Mouse (Mus musculus): ENCODE measurements around the gene Palld. TPM values are rescaled to one million over a fixed set of nuclear protein-coding genes. Genes with fewer than 3 reads are reported as not detected.

Gene Palld
- total and polyA plus RNA-seq, 3 experiments, result 0.87 to 7.1 (median 2.6) TPM

DNA sequence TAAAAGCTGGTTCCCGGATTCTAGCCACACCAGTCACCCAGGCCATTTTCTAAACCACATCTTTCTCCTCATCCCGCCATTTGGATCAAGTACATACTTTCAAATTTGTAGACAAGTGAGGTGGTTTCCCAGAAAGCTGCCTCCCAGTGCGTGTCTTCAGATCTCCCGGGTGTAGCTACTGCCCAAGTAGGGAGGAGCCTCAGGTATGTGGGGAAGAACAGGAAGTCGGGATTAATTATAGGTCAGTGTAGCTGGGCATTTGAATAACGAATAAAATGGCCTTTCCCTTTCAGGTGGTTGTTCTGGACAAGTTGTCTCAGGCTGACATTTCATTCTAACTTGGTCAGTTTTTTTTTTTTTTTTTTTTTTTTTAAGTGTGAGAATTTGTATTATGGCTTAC, 170.3 kb downstream of the Palld start:
- Histone ChIP-seq H3K79me2 (replicated peaks; ENCODE audit: control insufficient read depth, extremely low read depth, insufficient read depth, poor library complexity, severe bottlenecking) (no peaks in the 10 kb centered on the region), H3K36me3 (replicated peaks in 1 of 2; ENCODE audit: control insufficient read depth in 1 of 2, insufficient read depth in 1 of 2, low read length in 1 of 2) (no peaks in the 10 kb centered on the region), H3K9me3 (replicated peaks; ENCODE audit: low read length) (no peaks in the 10 kb centered on the region), H3K4me1 (ENCODE audit: control insufficient read depth in 1 of 2, insufficient read depth in 2 of 2) (peaks cover 0 to 4% of the 10 kb centered on the region in 2 experiments; a peak in 3 of 4 replicates), H3K4me2 (ENCODE audit: insufficient read depth, low read depth, poor library complexity, severe bottlenecking) (no peak overlapping the region), H3K27ac (ENCODE audit: insufficient read depth, low read depth) (no peak overlapping the region), H3K4me3 (replicated peaks in 1 of 3; ENCODE audit: low read depth in 2 of 3, low read length in 2 of 3, poor library complexity in 1 of 3) (no peak overlapping the region), H3K27me3 (replicated peaks) (no peaks in the 10 kb centered on the region), H3K9ac (ENCODE audit: insufficient read depth, low read depth) (no peak overlapping the region)
- no peak for DNase-seq (ENCODE audit: extremely low read depth)
- TF ChIP-seq GABPA (IDR thresholded peaks at IDR 0.05; ENCODE audit: insufficient replicate concordance, low read depth, low read length), result no peak
- TF ChIP-seq POLR2A (IDR thresholded peaks at IDR 0.05; ENCODE audit: low read depth, low read length), result no peak
- TF ChIP-seq CHD2 (IDR thresholded peaks at IDR 0.05; ENCODE audit: low read length), result no peak
- no peak for TF ChIP-seq BHLHE40 (IDR thresholded peaks at IDR 0.05; ENCODE audit: low read depth, low read length)
- TF ChIP-seq POLR2AphosphoS2 (IDR thresholded peaks at IDR 0.05; ENCODE audit: low read depth, low read length), result no peak
- no peak for TF ChIP-seq MYC (IDR thresholded peaks at IDR 0.05; ENCODE audit: low read depth, low read length)
- no peak for TF ChIP-seq ETS1 (conservative IDR thresholded peaks at IDR 0.05; ENCODE audit: low read depth, low read length)
- no peak for TF ChIP-seq USF2 (conservative IDR thresholded peaks at IDR 0.05; ENCODE audit: low read depth, low read length)
- no peak for TF ChIP-seq NELFE (IDR thresholded peaks at IDR 0.05; ENCODE audit: low read depth, low read length)
- dilution Hi-C loops (cut with MboI; ENCODE audit: extremely low pct_ligation_motif_present, extremely low pct_unique_long_range_greater_than_20kb, low sequenced_read_pairs) (no loop called here), in situ Hi-C loops (cut with MboI; ENCODE audit: low pct_ligation_motif_present, low pct_unique_long_range_greater_than_20kb, low sequenced_read_pairs) (no loop called here)

GRCm38 (mm10) chr8:61731306-61732088, 171.0 kb downstream of the Palld start:
- no peak for DNase-seq (ENCODE audit: extremely low read depth)
- no peaks in the 10 kb centered on the region for H3K79me2 ChIP-seq (replicated peaks; ENCODE audit: control insufficient read depth, extremely low read depth, insufficient read depth, poor library complexity, severe bottlenecking)
- H3K27ac ChIP-seq (ENCODE audit: insufficient read depth, low read depth), result no peak overlapping the region
- TF ChIP-seq ZNF384 (IDR thresholded peaks at IDR 0.05; ENCODE audit: low read depth, low read length) (no peak), USF1 (IDR thresholded peaks at IDR 0.05; ENCODE audit: low read depth, low read length) (no peak), EP300 (IDR thresholded peaks at IDR 0.05; ENCODE audit: low read length) (no peak), ETS1 (conservative IDR thresholded peaks at IDR 0.05; ENCODE audit: low read depth, low read length) (no peak), GABPA (IDR thresholded peaks at IDR 0.05; ENCODE audit: insufficient replicate concordance, low read depth, low read length) (no peak), PAX5 (IDR thresholded peaks at IDR 0.05; ENCODE audit: low read length) (no peak), NRF1 (IDR thresholded peaks at IDR 0.05; ENCODE audit: low read depth, low read length) (no peak), USF2 (conservative IDR thresholded peaks at IDR 0.05; ENCODE audit: low read depth, low read length) (no peak), SIN3A (IDR thresholded peaks at IDR 0.05; ENCODE audit: low read length) (no peak), POLR2AphosphoS2 (IDR thresholded peaks at IDR 0.05; ENCODE audit: low read depth, low read length) (no peak), CHD2 (IDR thresholded peaks at IDR 0.05; ENCODE audit: low read length) (no peak), ZKSCAN1 (IDR thresholded peaks at IDR 0.05; ENCODE audit: borderline replicate concordance, low read depth, low read length) (no peak), POLR2A (IDR thresholded peaks at IDR 0.05; ENCODE audit: low read depth, low read length) (no peak), ZMIZ1 (IDR thresholded peaks at IDR 0.05; ENCODE audit: low read depth, low read length) (no peak), HCFC1 (IDR thresholded peaks at IDR 0.05; ENCODE audit: low read depth, low read length) (no peak), CTCF (conservative IDR thresholded peaks at IDR 0.05 in 1 of 2, IDR thresholded peaks at IDR 0.05 in 1 of 2; ENCODE audit: low read depth in 2 of 2, low read length in 2 of 2) (no peak), MAZ (IDR thresholded peaks at IDR 0.05; ENCODE audit: low read depth, low read length) (no peak)
- H3K4me2 ChIP-seq (ENCODE audit: insufficient read depth, low read depth, poor library complexity, severe bottlenecking), result no peak overlapping the region
- peaks cover 0 to 4% of the 10 kb centered on the region in 2 experiments; a peak in 3 of 4 replicates for H3K4me1 ChIP-seq (ENCODE audit: control insufficient read depth in 1 of 2, insufficient read depth in 2 of 2)
- dilution Hi-C loops (cut with MboI; ENCODE audit: extremely low pct_ligation_motif_present, extremely low pct_unique_long_range_greater_than_20kb, low sequenced_read_pairs), result no loop called here
- in situ Hi-C loops (cut with MboI; ENCODE audit: low pct_ligation_motif_present, low pct_unique_long_range_greater_than_20kb, low sequenced_read_pairs), result no loop called here
- H3K4me3 ChIP-seq (replicated peaks in 1 of 3; ENCODE audit: low read depth in 2 of 3, low read length in 2 of 3, poor library complexity in 1 of 3), result no peak overlapping the region
- no peaks in the 10 kb centered on the region for H3K9me3 ChIP-seq (replicated peaks; ENCODE audit: low read length)
- H3K27me3 ChIP-seq (replicated peaks), result no peaks in the 10 kb centered on the region
- no peaks in the 10 kb centered on the region for H3K36me3 ChIP-seq (replicated peaks in 1 of 2; ENCODE audit: control insufficient read depth in 1 of 2, insufficient read depth in 1 of 2, low read length in 1 of 2)
- H3K9ac ChIP-seq (ENCODE audit: insufficient read depth, low read depth), result no peak overlapping the region
